Mouse (Mus musculus): ENCODE results near the gene Fam83d. TPM values are rescaled to one million over a fixed set of nuclear protein-coding genes. Genes with fewer than 3 reads are reported as not detected.
A peak's percentile ranks its signal among the peaks of the same experiment; 100 is the strongest.

The Fam83d gene
- polyA plus RNA-seq (2016; fragmentation: Nextera tagmentation; extraction: Ambion mirVana) = 56.7 and 61.7 TPM in 2 replicates

DNA sequence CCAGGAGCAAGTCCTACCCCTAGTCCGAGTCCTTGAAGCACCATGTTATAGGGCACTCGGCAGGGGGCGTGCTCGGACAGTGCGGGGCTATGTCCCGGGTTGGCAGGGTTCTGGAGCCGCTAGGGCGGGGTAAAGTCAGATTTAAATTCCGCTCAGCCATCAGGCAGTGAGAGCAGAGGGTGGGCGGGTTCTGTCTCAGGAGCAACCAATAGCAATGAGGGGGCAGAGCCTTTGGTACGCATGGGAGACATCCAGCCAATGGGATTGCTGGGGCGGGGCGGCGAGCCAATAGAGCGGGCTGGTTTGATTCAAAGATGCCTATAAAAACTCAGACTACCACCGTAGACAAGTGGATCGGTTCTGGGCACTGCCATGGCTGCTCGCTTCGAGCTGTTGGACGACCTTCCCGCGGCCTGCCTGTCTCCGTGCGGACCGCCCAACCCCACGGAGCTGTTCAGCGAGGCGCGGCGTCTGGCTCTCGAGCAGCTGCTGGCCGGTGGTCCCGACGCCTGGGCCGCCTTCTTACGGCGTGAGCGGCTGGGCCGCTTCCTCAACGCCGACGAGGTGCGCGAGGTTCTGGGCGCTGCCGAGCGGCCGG lies at the start of gene Fam83d:
TSS of gene Fam83d (plus strand) at position 352 of the 598 bp plus-strand sequence.
- no peaks in the 10 kb centered on the region for H3K9me3 ChIP-seq
- H3K27me3 ChIP-seq (ENCODE audit: insufficient read depth, poor library complexity, severe bottlenecking) = no peaks in the 10 kb centered on the region
- H3K4me1 ChIP-seq = peaks cover 45% of the 10 kb centered on the region
- H3K36me3 ChIP-seq = peaks cover 9% of the 10 kb centered on the region
- peak; percentile 99 for DNase-seq (ENCODE audit: low spot score)
- WGBS = under 1% methylated on average over 48 of the region's 48 CpGs
- H3K4me3 ChIP-seq = peak within 1 kb of the TSS; percentile 90
- H3K27ac ChIP-seq = peak within 1 kb of the TSS; percentile 94

DNA sequence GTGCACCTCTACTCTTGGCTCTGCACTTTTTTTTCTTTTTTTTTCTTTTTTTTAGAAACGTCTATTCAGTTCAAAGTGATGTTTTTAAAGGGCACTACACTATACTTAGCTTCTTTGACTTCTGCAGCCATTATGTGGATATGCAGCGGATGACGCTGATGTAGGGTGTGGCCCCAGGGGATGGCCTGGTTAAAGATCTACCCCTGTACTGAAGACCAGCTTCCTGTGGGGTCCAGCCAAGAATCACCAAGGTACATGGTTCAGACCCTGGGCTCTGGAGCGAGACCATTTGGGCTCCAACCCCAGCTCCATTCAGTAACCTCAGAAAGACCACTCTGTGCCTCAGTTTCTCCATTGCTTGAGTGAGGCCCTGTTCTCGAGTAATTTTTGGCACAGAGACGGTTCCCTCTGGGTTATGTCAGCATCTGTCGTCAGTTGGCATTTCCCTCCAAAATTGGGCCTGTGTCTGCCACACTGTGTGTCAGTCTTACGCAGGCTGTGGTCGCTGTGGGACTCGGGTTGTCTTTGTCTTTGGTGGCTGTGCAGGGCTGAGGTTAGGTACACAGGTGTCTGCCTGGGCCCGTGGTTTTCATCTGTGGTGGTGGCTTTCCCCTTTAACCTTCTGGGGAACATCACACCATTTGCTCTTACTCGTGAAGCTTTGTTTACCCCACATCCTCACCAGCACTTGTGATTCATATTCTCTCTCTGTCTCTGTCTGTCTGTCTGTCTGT lies 48.9 kb upstream of the Fam83d start:
- Histone ChIP-seq H3K4me3 (no peak overlapping the region), H3K36me3 (no peaks in the 10 kb centered on the region), H3K9me3 (no peaks in the 10 kb centered on the region), H3K4me1 (peaks cover 44% of the 10 kb centered on the region), H3K27me3 (ENCODE audit: insufficient read depth, poor library complexity, severe bottlenecking) (peaks cover 19% of the 10 kb centered on the region; the same call in 1 of the 2 replicates), H3K27ac (no peak overlapping the region)
- DNase-seq (ENCODE audit: low spot score) = no peak
- WGBS = 81% methylated on average over 12 of the region's 12 CpGs

DNA sequence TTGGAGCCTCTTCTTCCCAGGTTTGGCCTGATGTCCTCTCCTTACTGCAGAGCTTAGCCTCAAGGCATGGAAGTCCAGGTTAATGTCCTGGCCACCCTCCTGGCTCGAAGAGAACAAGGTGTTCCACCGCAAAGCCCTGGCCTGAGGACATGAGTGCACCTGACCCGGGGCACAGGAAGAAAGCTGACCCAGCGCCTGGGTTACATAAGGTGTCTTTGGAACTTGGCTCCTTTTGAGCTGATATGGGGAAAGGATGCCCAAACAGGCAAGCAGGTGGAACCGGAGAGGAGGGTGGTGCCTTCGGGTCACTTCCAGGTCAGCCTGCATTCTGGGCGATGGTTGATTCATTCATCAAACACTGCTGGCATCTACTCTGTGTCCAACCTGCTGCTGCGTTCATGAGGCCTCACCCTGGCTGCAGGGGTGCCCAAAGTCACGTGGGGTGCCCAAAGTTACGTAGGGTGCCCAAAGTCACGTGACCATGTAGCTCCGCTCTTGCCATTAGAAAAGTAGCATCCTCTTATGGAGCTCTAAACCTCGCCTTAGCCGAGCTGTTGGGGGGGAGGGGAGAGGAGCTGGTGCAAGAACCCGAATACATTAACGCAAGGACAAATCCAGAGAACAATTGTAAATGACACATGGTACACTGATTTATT lies 47.0 kb upstream of the Fam83d start:
- Histone ChIP-seq H3K4me1 (peaks cover 38% of the 10 kb centered on the region), H3K9me3 (no peaks in the 10 kb centered on the region), H3K4me3 (no peak overlapping the region), H3K27me3 (ENCODE audit: insufficient read depth, poor library complexity, severe bottlenecking) (0 out of 2 replicates have a peak, but pooled peaks cover 11% of the 10 kb centered on the region), H3K36me3 (no peaks in the 10 kb centered on the region), H3K27ac (no peak overlapping the region)
- no peak for DNase-seq (ENCODE audit: low spot score)
- 78% methylated on average over 16 of the region's 16 CpGs for WGBS

DNA sequence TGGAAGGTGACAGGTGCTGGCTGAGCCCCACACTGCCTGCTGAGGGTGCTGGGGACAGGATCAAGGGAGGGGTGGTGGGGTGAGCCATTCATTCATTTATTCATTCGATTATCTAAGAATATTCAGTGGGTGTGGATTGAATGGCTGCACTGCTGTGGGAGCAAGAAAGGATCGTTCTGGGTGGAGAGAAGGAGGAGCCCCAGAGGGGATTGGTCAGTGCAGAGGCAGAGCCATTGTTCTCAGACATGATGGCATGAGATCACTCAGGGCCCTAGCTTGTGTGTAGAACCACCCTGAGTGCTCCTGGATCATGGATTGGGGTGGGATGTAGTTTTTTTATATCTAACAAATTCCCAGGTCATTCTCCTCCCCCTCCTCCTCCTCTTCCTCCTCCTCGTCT lies 46.4 kb upstream of the Fam83d start:
- peaks cover 32% of the 10 kb centered on the region for H3K4me1 ChIP-seq
- H3K9me3 ChIP-seq = no peaks in the 10 kb centered on the region
- 0 out of 2 replicates have a peak, but pooled peaks cover 11% of the 10 kb centered on the region for H3K27me3 ChIP-seq (ENCODE audit: insufficient read depth, poor library complexity, severe bottlenecking)
- H3K4me3 ChIP-seq = no peak overlapping the region
- 58% methylated on average over 3 of the region's 3 CpGs for WGBS
- no peaks in the 10 kb centered on the region for H3K36me3 ChIP-seq
- DNase-seq (ENCODE audit: low spot score) = no peak
- H3K27ac ChIP-seq = no peak overlapping the region; the same call in 1 of the 2 replicates

DNA sequence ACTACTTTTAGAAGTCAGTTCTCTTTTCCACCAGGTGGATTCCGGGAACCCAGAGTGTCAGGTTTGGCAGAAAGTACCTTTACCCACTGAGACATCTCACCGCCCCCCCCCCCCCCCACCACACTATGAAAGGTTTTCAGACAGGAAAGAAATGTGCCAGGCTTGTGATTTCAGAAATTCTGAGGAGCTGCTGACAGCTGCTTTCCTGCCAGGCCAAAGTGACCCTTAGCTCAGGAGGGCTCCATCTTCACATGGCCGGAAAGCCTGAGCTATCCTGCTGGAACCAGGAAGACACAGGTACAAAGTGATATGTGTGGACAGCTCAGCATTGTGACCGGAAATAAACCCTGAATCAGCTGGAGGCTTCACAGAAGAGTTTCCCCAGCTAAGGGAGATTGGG lies 45.8 kb upstream of the Fam83d start:
- 37% methylated on average over 4 of the region's 4 CpGs for WGBS
- Histone ChIP-seq H3K27me3 (ENCODE audit: insufficient read depth, poor library complexity, severe bottlenecking) (0 out of 2 replicates have a peak, but pooled peaks cover 11% of the 10 kb centered on the region), H3K4me3 (no peak overlapping the region), H3K27ac (0 out of 2 replicates have a peak overlapping the region, but pooled peaks have one; percentile 69), H3K9me3 (no peaks in the 10 kb centered on the region), H3K36me3 (no peaks in the 10 kb centered on the region), H3K4me1 (peaks cover 30% of the 10 kb centered on the region)
- no peak for DNase-seq (ENCODE audit: low spot score)

DNA sequence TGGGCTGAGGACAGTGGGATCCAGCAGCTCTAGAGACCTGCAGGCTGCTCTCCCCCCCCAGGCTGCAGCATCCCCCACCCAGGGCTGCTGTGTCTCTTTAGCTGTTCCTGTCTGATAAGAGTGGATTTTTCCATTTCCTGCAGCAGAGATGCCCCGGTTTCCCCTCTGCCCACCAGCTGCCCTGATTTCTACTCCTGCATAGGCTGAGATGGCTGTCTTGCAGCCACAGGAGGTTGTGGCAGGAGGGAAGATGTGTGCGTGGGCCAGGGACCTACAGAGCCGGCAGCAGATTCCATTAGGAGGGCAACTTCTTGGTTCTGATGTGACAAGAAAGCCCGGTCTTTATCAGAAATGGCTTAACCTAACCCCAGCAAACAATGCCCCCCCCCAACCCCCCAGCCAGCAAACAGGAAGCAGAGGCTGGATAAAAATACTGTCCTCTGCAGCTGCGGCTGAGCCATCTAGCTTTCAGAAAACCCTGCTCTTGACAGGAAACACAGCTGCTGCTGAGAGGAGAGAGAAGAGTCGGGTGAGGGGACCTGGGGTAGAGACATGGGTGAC lies 44.8 kb upstream of the Fam83d start:
- H3K9me3 ChIP-seq = no peaks in the 10 kb centered on the region
- H3K36me3 ChIP-seq = no peaks in the 10 kb centered on the region
- H3K4me1 ChIP-seq = peaks cover 30% of the 10 kb centered on the region
- H3K27ac ChIP-seq = peak overlapping the region; percentile 69
- 17% methylated on average over 6 of the region's 6 CpGs for WGBS
- peak overlapping the region; percentile 13; the same call in 1 of the 2 replicates for H3K4me3 ChIP-seq
- H3K27me3 ChIP-seq (ENCODE audit: insufficient read depth, poor library complexity, severe bottlenecking) = 0 out of 2 replicates have a peak, but pooled peaks cover 11% of the 10 kb centered on the region
- DNase-seq (ENCODE audit: low spot score) = no peak

DNA sequence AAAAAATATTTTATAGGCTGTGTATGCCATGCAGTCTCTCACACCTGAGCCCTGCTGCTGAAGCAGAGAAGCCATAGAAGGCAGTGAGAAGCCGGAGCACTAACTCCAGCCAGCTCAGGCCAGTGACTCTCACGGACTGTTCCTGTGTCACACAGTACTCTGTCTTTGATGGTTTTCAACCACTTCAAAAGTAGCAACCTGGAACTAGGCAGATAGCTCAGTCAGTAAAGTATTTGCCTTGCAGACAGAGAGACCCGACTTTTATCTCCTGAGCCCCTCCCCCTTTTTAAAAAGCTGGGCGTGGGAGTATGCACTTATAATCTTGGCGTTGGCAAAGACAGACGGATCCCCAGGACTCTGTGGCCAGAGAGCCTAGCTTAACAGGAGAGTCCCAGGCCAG lies 44.1 kb upstream of the Fam83d start:
- no peak for DNase-seq (ENCODE audit: low spot score)
- no peaks in the 10 kb centered on the region for H3K36me3 ChIP-seq
- H3K4me1 ChIP-seq = peaks cover 34% of the 10 kb centered on the region
- H3K27ac ChIP-seq = peak overlapping the region; percentile 69; the same call in 1 of the 2 replicates
- H3K4me3 ChIP-seq = no peak overlapping the region
- no peaks in the 10 kb centered on the region for H3K9me3 ChIP-seq
- WGBS = 13% methylated on average over 6 of the region's 6 CpGs
- H3K27me3 ChIP-seq (ENCODE audit: insufficient read depth, poor library complexity, severe bottlenecking) = 0 out of 2 replicates have a peak, but pooled peaks cover 11% of the 10 kb centered on the region

DNA sequence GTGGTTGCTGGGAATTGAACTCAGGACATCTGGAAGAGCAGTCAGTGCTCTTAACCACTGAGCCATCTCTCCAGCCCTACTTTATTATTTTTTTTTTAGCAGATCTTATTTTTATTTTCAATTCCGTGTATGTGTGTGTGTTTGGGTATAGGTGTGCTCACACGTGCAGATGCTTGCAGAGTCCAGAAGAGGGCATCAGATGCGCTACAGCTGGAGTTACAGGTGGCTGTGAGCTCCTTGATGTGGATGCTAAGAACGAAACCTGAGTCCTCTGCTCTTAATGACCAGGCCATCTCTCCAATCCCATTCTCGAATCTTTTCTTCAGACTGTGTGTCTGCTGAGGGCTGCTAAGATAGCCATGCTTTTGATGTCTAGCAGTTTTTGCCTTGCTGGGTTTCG lies 41.6 kb upstream of the Fam83d start:
- no peak overlapping the region for H3K4me3 ChIP-seq
- H3K4me1 ChIP-seq = peaks cover 33% of the 10 kb centered on the region
- no peaks in the 10 kb centered on the region for H3K9me3 ChIP-seq
- 60% methylated on average over 6 of the region's 6 CpGs for WGBS
- H3K36me3 ChIP-seq = no peaks in the 10 kb centered on the region
- no peak for DNase-seq (ENCODE audit: low spot score)
- H3K27ac ChIP-seq = no peak overlapping the region
- H3K27me3 ChIP-seq (ENCODE audit: insufficient read depth, poor library complexity, severe bottlenecking) = peaks cover 2% of the 10 kb centered on the region; the same call in 1 of the 2 replicates

DNA sequence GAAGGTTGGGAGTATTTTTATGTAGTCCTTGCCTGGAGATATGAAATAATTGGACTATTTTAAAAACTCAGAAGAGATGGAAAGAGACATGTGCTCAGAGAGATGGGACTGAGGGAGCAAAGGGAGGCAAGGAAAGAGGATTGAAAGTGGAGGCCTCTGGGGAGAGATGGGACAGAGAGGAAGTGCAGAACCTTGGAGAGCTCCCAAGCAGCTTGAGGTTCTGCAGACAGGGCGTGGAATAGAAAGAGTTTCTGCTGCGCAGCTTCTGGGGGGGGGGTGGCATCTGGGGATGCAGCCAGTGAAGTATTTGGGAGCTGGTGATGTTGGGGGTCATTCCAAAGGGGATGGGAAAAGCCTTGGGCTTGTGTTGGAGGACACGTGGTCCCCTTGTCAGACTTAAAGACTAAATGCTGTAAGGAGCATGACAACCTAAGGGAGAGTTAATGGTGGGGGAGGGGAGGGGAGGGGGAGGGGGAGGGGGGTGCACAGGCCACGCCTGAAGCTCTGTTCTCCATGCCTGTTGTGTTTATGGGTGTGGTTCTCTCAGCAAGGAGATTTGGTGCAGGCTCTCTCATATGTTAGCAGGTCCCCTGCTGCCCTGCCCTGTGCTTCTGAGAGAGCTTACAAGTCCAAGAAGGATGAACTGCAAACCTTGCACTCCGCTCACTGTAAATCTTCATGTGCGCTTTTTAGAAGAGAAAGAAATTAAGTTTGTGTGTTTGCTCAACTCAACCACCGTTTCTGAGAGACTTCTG lies 39.7 kb upstream of the Fam83d start:
- 40% methylated on average over 7 of the region's 7 CpGs for WGBS
- Histone ChIP-seq H3K4me3 (no peak overlapping the region), H3K9me3 (no peaks in the 10 kb centered on the region), H3K27me3 (ENCODE audit: insufficient read depth, poor library complexity, severe bottlenecking) (no peaks in the 10 kb centered on the region; the same call in 1 of the 2 replicates), H3K27ac (no peak overlapping the region), H3K36me3 (no peaks in the 10 kb centered on the region), H3K4me1 (peaks cover 14% of the 10 kb centered on the region)
- DNase-seq (ENCODE audit: low spot score) = no peak

DNA sequence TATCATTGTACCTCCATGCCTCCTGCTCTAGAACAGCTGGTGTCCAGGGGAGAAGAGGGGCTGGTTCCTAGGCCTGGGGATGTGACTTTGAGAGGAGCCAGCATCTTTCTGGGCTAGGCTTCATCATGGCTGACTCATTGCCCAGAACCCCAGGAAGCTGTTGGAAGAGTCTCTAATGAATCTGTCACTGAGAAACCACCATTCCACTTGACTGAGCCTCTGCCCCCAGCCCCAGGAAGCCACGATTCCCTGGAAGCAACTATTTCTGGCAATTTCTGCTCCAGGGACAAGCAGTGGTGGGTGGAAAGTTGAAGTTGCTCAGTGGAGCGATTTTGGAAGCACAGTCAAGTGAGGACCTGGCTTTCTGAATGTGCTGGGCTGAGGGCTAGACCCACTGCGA lies 37.0 kb upstream of the Fam83d start:
- Histone ChIP-seq H3K9me3 (no peaks in the 10 kb centered on the region), H3K36me3 (no peaks in the 10 kb centered on the region), H3K27ac (no peak overlapping the region), H3K4me1 (0 out of 2 replicates have a peak, but pooled peaks cover 4% of the 10 kb centered on the region), H3K4me3 (no peak overlapping the region), H3K27me3 (ENCODE audit: insufficient read depth, poor library complexity, severe bottlenecking) (no peaks in the 10 kb centered on the region; the same call in 1 of the 2 replicates)
- DNase-seq (ENCODE audit: low spot score) = no peak
- 69% methylated on average over 3 of the region's 3 CpGs for WGBS

DNA sequence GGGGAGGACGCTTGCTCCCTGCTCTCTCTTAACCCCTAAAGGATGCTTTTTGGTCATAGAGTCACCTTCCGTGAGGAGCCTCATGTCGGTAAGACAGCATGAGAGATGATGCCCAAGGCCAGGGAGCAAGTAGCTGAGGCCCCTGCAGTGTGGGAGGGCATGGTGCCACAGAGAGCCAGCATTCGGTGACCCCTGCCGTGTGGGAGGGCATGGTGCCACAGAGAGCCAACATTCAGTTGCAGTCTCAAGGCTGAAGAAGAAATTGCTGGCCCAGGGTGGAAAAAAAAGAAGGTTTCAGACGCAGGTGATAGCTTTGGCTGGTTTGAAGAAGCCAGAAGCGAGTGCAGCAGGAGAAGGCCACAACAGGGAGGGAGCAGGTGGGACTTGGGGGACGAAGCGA lies 35.4 kb upstream of the Fam83d start:
- Histone ChIP-seq H3K4me1 (0 out of 2 replicates have a peak, but pooled peaks cover 4% of the 10 kb centered on the region), H3K27me3 (ENCODE audit: insufficient read depth, poor library complexity, severe bottlenecking) (no peaks in the 10 kb centered on the region; the same call in 1 of the 2 replicates), H3K27ac (no peak overlapping the region), H3K9me3 (no peaks in the 10 kb centered on the region), H3K4me3 (no peak overlapping the region), H3K36me3 (no peaks in the 10 kb centered on the region)
- WGBS = 81% methylated on average over 9 of the region's 9 CpGs
- no peak for DNase-seq (ENCODE audit: low spot score)

DNA sequence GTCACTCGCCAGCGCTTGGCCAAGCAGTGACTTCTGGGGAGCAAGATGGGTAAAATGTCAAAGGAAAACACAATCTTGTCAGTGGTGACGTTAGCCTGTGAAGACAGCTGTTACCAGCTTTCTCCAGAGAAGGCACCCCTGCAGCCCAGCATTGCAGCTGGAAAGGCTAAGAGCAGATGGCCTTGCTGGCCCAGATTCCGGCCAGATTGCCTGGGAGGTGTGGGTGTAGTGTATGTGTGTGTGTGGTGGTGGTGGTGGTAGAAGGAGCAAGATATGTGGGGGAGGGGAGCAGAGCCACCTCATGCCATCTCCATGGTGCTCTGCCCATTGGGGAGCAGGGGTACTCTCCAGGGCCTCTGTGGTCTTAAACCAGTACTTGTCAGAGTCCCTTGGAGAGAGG lies 34.8 kb upstream of the Fam83d start:
- H3K4me3 ChIP-seq = no peak overlapping the region
- 74% methylated on average over 4 of the region's 4 CpGs for WGBS
- no peak for DNase-seq (ENCODE audit: low spot score)
- no peaks in the 10 kb centered on the region for H3K36me3 ChIP-seq
- H3K9me3 ChIP-seq = no peaks in the 10 kb centered on the region
- no peak overlapping the region for H3K27ac ChIP-seq
- H3K27me3 ChIP-seq (ENCODE audit: insufficient read depth, poor library complexity, severe bottlenecking) = no peaks in the 10 kb centered on the region; the same call in 1 of the 2 replicates
- 0 out of 2 replicates have a peak, but pooled peaks cover 3% of the 10 kb centered on the region for H3K4me1 ChIP-seq

All from heart, embryonic 10.5 days (tissue).